Mouse (Mus musculus) MN1 (cell line): ENCODE data around the gene Arhgef25.
A peak's percentile ranks its signal among the peaks of the same experiment; 100 is the strongest.

Source experiments
- DNase-seq: peaks from one replicate; pipeline ENCODE4 v3.0.0-alpha.2; 2016; ENCODE audit warnings: low spot score

The Arhgef25 gene

DNA sequence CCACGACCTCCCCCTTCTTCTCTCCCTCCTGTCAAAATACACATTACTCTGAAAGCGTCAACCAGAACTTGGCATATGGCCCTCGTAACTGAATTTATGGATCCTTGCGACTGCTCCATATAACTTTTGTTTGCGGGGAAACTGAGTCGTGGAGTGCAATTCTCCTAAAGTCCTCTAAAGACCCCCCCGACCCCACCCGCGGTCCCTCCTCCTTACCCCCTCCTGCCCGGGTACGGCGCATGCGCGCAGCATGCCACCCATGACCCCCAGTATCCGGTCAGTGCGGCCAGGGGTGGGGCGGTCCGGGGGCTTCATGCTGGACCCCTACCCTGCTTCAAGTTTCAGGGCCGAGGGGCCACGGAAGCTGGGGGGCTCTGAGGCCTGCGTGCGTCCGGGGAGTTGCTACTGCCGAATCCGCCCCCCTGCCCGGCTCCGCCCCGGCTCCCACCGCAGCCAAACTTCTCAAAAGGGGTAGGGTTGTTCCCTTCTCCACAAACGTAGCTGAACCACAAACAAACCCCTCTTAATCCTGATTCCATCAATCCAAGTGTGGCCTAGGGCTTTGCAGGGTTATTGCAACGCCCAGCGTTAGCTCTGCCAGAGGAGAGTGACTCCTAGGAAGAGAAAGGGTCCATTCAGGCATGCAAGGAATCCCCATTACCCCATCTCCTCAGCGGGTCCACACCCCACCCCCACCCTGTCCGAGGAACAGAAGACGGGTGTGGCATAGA is at the start of gene Arhgef25:
TSS of gene Arhgef25 (minus strand) at position 433 of the 731 bp plus-strand sequence.
- peak; percentile 61 for DNase-seq

DNA sequence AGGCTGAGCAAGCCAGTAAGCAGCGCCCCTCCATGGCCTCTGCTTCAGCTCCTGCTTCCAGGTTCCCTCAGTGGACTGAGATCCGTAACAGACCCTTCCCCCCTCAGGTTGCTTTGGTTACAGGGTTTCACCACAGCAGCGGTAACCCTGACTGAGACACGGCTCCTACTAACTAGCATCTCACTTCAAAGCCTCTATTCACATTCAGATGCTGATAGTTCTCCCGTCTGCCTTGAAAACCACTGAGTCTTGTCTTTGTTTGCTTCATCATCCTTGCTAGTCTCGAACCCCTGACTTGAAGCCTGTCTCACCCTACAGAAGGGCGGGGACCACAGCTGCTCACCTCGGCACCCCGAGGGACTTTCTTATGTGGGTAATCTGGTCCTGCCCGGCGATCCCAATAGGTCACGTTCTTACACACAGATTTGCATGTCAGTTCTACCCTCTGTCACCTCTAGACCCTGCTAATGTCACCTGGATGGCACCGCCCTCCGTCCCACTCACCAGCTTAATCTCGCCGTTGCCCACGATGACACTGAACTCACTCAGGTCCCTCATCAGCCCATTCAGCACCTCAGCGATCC is 48.5 kb upstream of the Arhgef25 start:
- DNase-seq = no peak

DNA sequence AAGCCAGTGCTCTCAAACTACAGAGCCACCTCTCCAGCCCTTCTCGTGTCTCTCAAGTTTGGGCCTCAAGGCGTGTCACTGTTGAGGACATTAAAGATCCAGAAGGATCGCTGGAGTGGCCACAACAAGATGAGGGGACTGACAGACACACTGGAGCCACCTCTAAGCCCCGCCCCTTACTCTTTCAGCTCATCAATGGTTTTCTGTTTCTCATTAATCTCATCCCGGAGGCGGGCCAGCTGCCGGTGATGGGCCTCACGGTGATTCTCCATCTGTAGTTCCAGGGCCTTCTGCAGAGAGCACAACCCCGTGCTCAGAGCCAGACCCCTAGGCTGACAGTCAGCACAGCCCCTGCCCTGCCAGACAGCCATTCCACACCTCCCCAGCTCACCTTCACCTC is 46.7 kb upstream of the Arhgef25 start:
- peak; percentile 62 for DNase-seq

- no peak for DNase-seq
Measured at GRCm38 (mm10) chr10:127233141-127233540, 43.3 kb upstream of the Arhgef25 start.

GRCm38 (mm10) chr10:127231741-127232140 is 41.9 kb upstream of the Arhgef25 start:
- peak; percentile 67 for DNase-seq

- no peak for DNase-seq
Measured at GRCm38 (mm10) chr10:127230693-127231092, 40.8 kb upstream of the Arhgef25 start.

- peak; percentile 91 for DNase-seq
Measured at GRCm38 (mm10) chr10:127228897-127229296, 39.0 kb upstream of the Arhgef25 start.

- DNase-seq = no peak
Measured at GRCm38 (mm10) chr10:127227163-127227562, 37.3 kb upstream of the Arhgef25 start.

GRCm38 (mm10) chr10:127226318-127226895 is 36.5 kb upstream of the Arhgef25 start:
- DNase-seq = peak; percentile 80

DNA sequence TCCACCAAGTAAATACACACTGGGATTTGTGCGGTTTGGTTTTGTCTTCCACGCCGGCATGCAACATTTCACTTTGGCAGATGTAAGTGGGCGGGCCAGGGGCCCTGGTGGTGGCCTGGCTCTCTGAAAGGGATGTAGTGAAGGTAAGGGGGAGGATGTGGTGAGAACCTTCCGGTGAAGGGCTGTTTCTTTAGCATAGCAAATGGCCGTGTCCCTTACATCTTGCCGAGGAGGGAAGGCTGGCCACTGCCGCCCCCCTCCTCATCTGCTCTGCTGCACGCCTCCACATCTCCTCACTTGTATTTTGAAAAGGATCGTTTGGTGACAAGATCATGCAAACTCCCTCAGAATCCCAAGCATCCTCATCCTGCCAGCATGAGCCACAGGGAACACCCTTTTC is 35.8 kb upstream of the Arhgef25 start:
- no peak for DNase-seq

- no peak for DNase-seq
Measured at GRCm38 (mm10) chr10:127225213-127225612, 35.3 kb upstream of the Arhgef25 start.

DNA sequence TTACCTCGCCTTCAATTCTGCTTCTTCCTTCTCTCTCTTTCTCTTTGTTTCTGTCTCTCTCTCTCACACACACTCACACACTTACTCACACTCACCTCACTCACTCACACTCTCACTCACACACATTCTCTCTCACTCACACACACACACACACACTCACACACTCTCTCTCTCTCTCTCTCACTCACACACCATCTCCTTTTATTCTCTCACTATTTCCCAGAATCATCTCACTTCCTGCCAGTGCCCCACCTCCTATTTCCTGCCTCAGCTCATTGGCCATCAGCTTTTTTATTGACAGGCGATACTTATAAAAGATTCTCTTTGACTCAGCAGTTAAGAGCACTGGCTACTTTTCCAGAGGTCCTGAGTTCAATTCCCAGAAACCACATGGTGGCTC is 28.5 kb upstream of the Arhgef25 start:
- DNase-seq = no peak

DNA sequence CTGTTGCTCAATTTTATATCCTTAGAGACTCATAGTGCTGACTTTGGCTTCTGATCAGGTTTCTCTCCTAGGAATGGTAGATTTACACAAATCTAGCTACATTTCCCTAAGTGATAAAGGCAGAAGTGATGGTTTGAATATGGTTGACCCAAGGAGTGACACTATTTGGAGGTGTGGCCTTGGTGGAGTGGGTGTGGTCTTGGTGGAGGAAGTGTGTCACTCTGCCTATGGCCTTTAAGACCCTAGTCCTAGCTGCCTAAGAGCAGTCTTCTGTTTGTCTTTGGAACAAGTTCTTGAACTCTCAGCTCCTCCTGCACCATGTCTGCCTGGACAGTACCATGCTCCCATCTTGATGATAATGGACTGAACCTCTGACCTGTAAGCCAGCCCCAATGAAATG is 27.3 kb upstream of the Arhgef25 start:
- no peak for DNase-seq

DNA sequence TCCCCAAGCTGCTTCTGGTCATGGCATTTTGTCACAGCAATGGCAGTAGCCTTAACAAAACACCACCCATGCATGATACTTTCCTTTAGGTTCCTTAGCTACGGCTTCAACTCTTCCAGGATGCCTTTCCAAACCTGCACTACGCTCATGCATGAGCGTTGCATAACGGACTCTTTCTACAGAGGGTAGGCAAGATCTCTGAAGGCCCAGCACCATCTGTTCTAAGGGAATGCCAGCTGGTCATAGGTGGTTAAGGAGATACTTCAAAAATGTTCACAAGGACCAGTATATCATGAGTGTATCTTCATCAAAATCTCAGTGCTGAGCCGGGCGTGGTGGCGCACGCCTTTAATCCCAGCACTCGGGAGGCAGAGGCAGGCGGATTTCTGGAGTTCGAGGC is 26.6 kb upstream of the Arhgef25 start:
- DNase-seq = no peak

- no peak for DNase-seq
Measured at GRCm38 (mm10) chr10:127214422-127214803, 24.5 kb upstream of the Arhgef25 start.

- no peak for DNase-seq
Measured at GRCm38 (mm10) chr10:127213704-127214421, 24.0 kb upstream of the Arhgef25 start.

DNA sequence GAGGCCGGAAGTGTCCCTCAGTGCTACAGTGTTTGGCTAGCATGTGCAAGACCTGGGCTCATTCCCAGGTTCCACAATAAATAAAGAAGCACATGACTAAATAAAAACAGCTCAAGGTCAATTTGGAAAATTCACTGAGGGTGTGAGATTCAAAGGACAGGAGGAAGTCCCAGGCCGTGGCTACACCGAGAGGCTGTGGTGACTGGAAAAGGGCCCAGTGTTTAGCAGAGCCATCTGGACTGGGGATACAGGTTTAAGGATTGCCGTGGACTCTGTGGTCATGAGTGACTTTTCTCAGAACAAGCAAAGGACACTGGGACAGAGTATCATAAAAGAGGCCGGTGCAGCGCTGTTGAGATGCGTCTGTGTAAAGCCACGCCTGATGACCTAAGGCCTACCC is 23.4 kb upstream of the Arhgef25 start:
- no peak for DNase-seq

GRCm38 (mm10) chr10:127211414-127211854 is 21.6 kb upstream of the Arhgef25 start, which contains the start of gene Pip4k2c:
Gene Pip4k2c, minus strand, starts transcription at chr10:127211585.
- peak; percentile 96 for DNase-seq

- peak; percentile 84 for DNase-seq
Measured at GRCm38 (mm10) chr10:127210961-127211405, 21.1 kb upstream of the Arhgef25 start.

GRCm38 (mm10) chr10:127209928-127210570 is 20.2 kb upstream of the Arhgef25 start:
- DNase-seq = no peak

- DNase-seq = no peak
Measured at GRCm38 (mm10) chr10:127208921-127209320, 19.0 kb upstream of the Arhgef25 start.

GRCm38 (mm10) chr10:127205373-127205772 is 15.5 kb upstream of the Arhgef25 start:
- DNase-seq = no peak
